Mouse (Mus musculus): ENCODE results near the gene Eftud2.

Gene Eftud2

GRCm38 (mm10) chr11:102818121-102819020 lies 62.4 kb downstream of the Eftud2 start:
- DNase-seq (ENCODE audit: low spot score): no peak

GRCm38 (mm10) chr11:102814881-102815280 lies 65.9 kb downstream of the Eftud2 start:
- no peak for DNase-seq (ENCODE audit: low spot score)

- DNase-seq (ENCODE audit: low spot score): peak; percentile 16
Measured at GRCm38 (mm10) chr11:102810721-102811485, 69.9 kb downstream of the Eftud2 start.

GRCm38 (mm10) chr11:102808246-102808645 lies 72.5 kb downstream of the Eftud2 start:
- no peak for DNase-seq (ENCODE audit: low spot score)

GRCm38 (mm10) chr11:102803453-102803852 lies 77.3 kb downstream of the Eftud2 start:
- DNase-seq (ENCODE audit: low spot score): no peak

- no peak for DNase-seq (ENCODE audit: low spot score)
Measured at GRCm38 (mm10) chr11:102794157-102794556, 86.6 kb downstream of the Eftud2 start.

GRCm38 (mm10) chr11:102791682-102792445 lies 88.9 kb downstream of the Eftud2 start:
- DNase-seq (ENCODE audit: low spot score): no peak

Data from layer of hippocampus, adult 9-10 months (tissue).